In genomic region chr8:111775766-111776165, GRCm38 (mm10) we compare ENCODE assay signal across 29 mouse cellular contexts. TPM values are rescaled to one million over a fixed set of nuclear protein-coding genes. Genes with fewer than 3 reads are reported as not detected.
"Had no signal": no experiment of that assay in that cellular context is flagged by ENCODE, and none has a peak within 500 bp of the region (broad histone marks: within the 10 kb centered on the region; RNA-seq: fewer than 3 reads in every experiment).

No protein-coding gene starts in this region.

- H3K36me3 ChIP-seq: forebrain, embryonic 15.5 days had no signal

- DNase-seq: cerebellum, adult 9-10 months; cerebellum, adult 9-11 months; cerebellum, postnatal 10 days; cerebellum, postnatal 14 days; cerebellum, postnatal 25 days; cerebellum, postnatal 36 days; embryo, embryonic 11 days; forebrain, postnatal 0 days; gastrocnemius, adult 2 months; gastrocnemius, postnatal 10 days; gastrocnemius, postnatal 14 days; gastrocnemius, postnatal 25 days; gastrocnemius, postnatal 36 days; heart, adult 11 months; heart, adult 18-20 months; heart, adult 2 months had no signal

- H3K9ac ChIP-seq: embryonic facial prominence, embryonic 12.5 days; embryonic facial prominence, embryonic 13.5 days; embryonic facial prominence, embryonic 15.5 days; forebrain, embryonic 12.5 days; forebrain, embryonic 13.5 days; forebrain, embryonic 15.5 days; forebrain, postnatal 0 days had no signal

- ATAC-seq: forebrain, embryonic 13.5 days; forebrain, embryonic 14.5 days; forebrain, embryonic 15.5 days; forebrain, embryonic 16.5 days; forebrain, postnatal 0 days had no signal

- H3K4me2 ChIP-seq: embryonic facial prominence, embryonic 12.5 days; embryonic facial prominence, embryonic 13.5 days; embryonic facial prominence, embryonic 15.5 days; forebrain, embryonic 12.5 days; forebrain, embryonic 13.5 days; forebrain, embryonic 15.5 days had no signal

- H3K4me1 ChIP-seq: embryonic facial prominence, embryonic 10.5 days; embryonic facial prominence, embryonic 13.5 days had no signal

- H3K27me3 ChIP-seq: embryonic facial prominence, embryonic 12.5 days; embryonic facial prominence, embryonic 13.5 days; embryonic facial prominence, embryonic 15.5 days; forebrain, embryonic 12.5 days; forebrain, embryonic 13.5 days; forebrain, embryonic 15.5 days had no signal

- H3K9me3 ChIP-seq: embryonic facial prominence, embryonic 10.5 days; embryonic facial prominence, embryonic 12.5 days; embryonic facial prominence, embryonic 13.5 days; embryonic facial prominence, embryonic 15.5 days; forebrain, embryonic 10.5 days; forebrain, embryonic 12.5 days; forebrain, embryonic 13.5 days; forebrain, embryonic 15.5 days had no signal

- H3K27ac ChIP-seq: embryonic facial prominence, embryonic 10.5 days; embryonic facial prominence, embryonic 12.5 days; embryonic facial prominence, embryonic 13.5 days; embryonic facial prominence, embryonic 15.5 days; forebrain, embryonic 10.5 days; forebrain, embryonic 12.5 days; forebrain, embryonic 13.5 days; forebrain, embryonic 15.5 days; gastrocnemius, adult 2 months had no signal

- H3K4me3 ChIP-seq: embryonic facial prominence, embryonic 10.5 days; embryonic facial prominence, embryonic 12.5 days; embryonic facial prominence, embryonic 13.5 days; embryonic facial prominence, embryonic 15.5 days; erythroblast, embryonic 14.5 days; forebrain, embryonic 10.5 days; forebrain, embryonic 12.5 days; forebrain, embryonic 13.5 days; forebrain, embryonic 15.5 days; gastrocnemius, adult 2 months; heart, adult 2 months had no signal

RNA-seq across cellular contexts. Expression of gene Bcar1, which starts 32.2 kb away (rescaled TPM):
- total RNA-seq: common myeloid progenitor, adult 5-6 weeks; granulocyte monocyte progenitor cell, adult 5-6 weeks had no signal
